Comparison of ENCODE assay signal across 14 mouse cellular contexts in genomic region chr2:106318695-106319266, GRCm38 (mm10).
DNase-seq lines count a peak whose midpoint lies in the region; ATAC-seq and TF ChIP-seq lines count a peak whose summit lies in the region.
"Had no signal": no experiment of that assay in that cellular context is flagged by ENCODE, and none has a peak within 500 bp of the region (broad histone marks: within the 10 kb centered on the region; RNA-seq: fewer than 3 reads in every experiment).

No protein-coding gene starts in this region.

- peak; percentile 29 for TF ChIP-seq CTCF in lung, embryonic 14.5 days (IDR thresholded peaks at IDR 0.05; ENCODE audit: low read depth)

- no peak overlapping the region for H3K4me2 ChIP-seq in embryonic facial prominence, embryonic 11.5 days (ENCODE audit: low read depth, low read length)
- no peak overlapping the region for H3K4me2 ChIP-seq in lung, embryonic 14.5 days
- H3K4me2 ChIP-seq in forebrain, embryonic 16.5 days (ENCODE audit: low read length): no peak overlapping the region
- H3K4me2 ChIP-seq: liver, embryonic 15.5 days had no signal

- peak; percentile 36 for DNase-seq in embryonic facial prominence, embryonic 11.5 days (ENCODE audit: low spot score)
- DNase-seq in embryonic facial prominence, embryonic 10.5 days (ENCODE audit: low spot score): no peak
- peak; percentile 53 for DNase-seq in lung, embryonic 14.5 days
- no peak for DNase-seq in lung, postnatal 14 days
- peak; percentile 84 for DNase-seq in retina, embryonic 14.5 days (ENCODE audit: low spot score)
- DNase-seq in heart, postnatal 14 days: no peak
- DNase-seq: adrenal gland, postnatal 10 days; kidney, adult 11 months had no signal

- H3K9me3 ChIP-seq in embryonic facial prominence, embryonic 11.5 days (replicated peaks; ENCODE audit: control insufficient read depth, low read length): no peaks in the 10 kb centered on the region
- H3K9me3 ChIP-seq in embryonic facial prominence, embryonic 10.5 days: no peaks in the 10 kb centered on the region
- H3K9me3 ChIP-seq in lung, embryonic 14.5 days (ENCODE audit: low read depth, low read length): no peaks in the 10 kb centered on the region
- no peaks in the 10 kb centered on the region for H3K9me3 ChIP-seq in forebrain, embryonic 16.5 days (ENCODE audit: control insufficient read depth, low read length)
- H3K9me3 ChIP-seq: heart, embryonic 10.5 days; liver, embryonic 15.5 days had no signal

- intact Hi-C loops in heart, postnatal 14 days (cut with DNase I): no loop called here

- H3K4me3 ChIP-seq in embryonic facial prominence, embryonic 11.5 days (ENCODE audit: low read depth, low read length): no peak overlapping the region
- no peak overlapping the region for H3K4me3 ChIP-seq in embryonic facial prominence, embryonic 10.5 days
- H3K4me3 ChIP-seq in lung, embryonic 14.5 days (ENCODE audit: low read depth, low read length): no peak overlapping the region
- H3K4me3 ChIP-seq in forebrain, embryonic 16.5 days (replicated peaks; ENCODE audit: low read length): no peak overlapping the region
- H3K4me3 ChIP-seq: heart, embryonic 10.5 days; liver, embryonic 15.5 days; megakaryocyte, embryonic 14.5 days had no signal

- 84% methylated on average over 3 of the region's 3 CpGs for WGBS in embryonic facial prominence, embryonic 11.5 days
- WGBS in embryonic facial prominence, embryonic 10.5 days: 88% methylated on average over 3 of the region's 3 CpGs
- WGBS in lung, embryonic 14.5 days: 57% methylated on average over 3 of the region's 3 CpGs
- 71% methylated on average over 3 of the region's 3 CpGs for WGBS in forebrain, embryonic 16.5 days

- H3K4me1 ChIP-seq in embryonic facial prominence, embryonic 11.5 days (ENCODE audit: control insufficient read depth, insufficient read depth, low read length): no peaks in the 10 kb centered on the region
- no peaks in the 10 kb centered on the region for H3K4me1 ChIP-seq in embryonic facial prominence, embryonic 10.5 days
- H3K4me1 ChIP-seq in lung, embryonic 14.5 days (ENCODE audit: insufficient read depth): no peaks in the 10 kb centered on the region
- no peaks in the 10 kb centered on the region for H3K4me1 ChIP-seq in forebrain, embryonic 16.5 days (replicated peaks; ENCODE audit: control insufficient read depth, insufficient read depth, low read length)
- H3K4me1 ChIP-seq: heart, embryonic 10.5 days; liver, embryonic 15.5 days; megakaryocyte, embryonic 14.5 days had no signal

- no peak overlapping the region for H3K9ac ChIP-seq in embryonic facial prominence, embryonic 11.5 days (replicated peaks; ENCODE audit: low read length)
- no peak overlapping the region for H3K9ac ChIP-seq in lung, embryonic 14.5 days
- no peak overlapping the region for H3K9ac ChIP-seq in forebrain, embryonic 16.5 days (replicated peaks; ENCODE audit: low read depth, low read length)
- H3K9ac ChIP-seq: liver, embryonic 15.5 days had no signal

- H3K27me3 ChIP-seq in embryonic facial prominence, embryonic 11.5 days (ENCODE audit: control insufficient read depth, insufficient read depth, low read length): no peaks in the 10 kb centered on the region
- H3K27me3 ChIP-seq in embryonic facial prominence, embryonic 10.5 days (replicated peaks; ENCODE audit: low read depth, poor library complexity, severe bottlenecking): no peaks in the 10 kb centered on the region
- H3K27me3 ChIP-seq in lung, embryonic 14.5 days (ENCODE audit: insufficient read depth, low read length): no peaks in the 10 kb centered on the region
- H3K27me3 ChIP-seq in forebrain, embryonic 16.5 days (replicated peaks; ENCODE audit: control insufficient read depth, insufficient read depth, low read length): no peaks in the 10 kb centered on the region
- H3K27me3 ChIP-seq: liver, embryonic 15.5 days; megakaryocyte, embryonic 14.5 days; Patski had no signal

- no peak overlapping the region for H3K27ac ChIP-seq in embryonic facial prominence, embryonic 11.5 days (replicated peaks; ENCODE audit: low read depth, low read length)
- H3K27ac ChIP-seq in embryonic facial prominence, embryonic 10.5 days (replicated peaks): no peak overlapping the region
- H3K27ac ChIP-seq in lung, embryonic 14.5 days (ENCODE audit: low read depth): no peak overlapping the region
- no peak overlapping the region for H3K27ac ChIP-seq in forebrain, embryonic 16.5 days (ENCODE audit: low read length)
- H3K27ac ChIP-seq: heart, embryonic 10.5 days; liver, embryonic 15.5 days had no signal

- H3K36me3 ChIP-seq in embryonic facial prominence, embryonic 11.5 days (replicated peaks; ENCODE audit: control insufficient read depth, insufficient read depth, low read depth, low read length): no peaks in the 10 kb centered on the region
- no peaks in the 10 kb centered on the region for H3K36me3 ChIP-seq in embryonic facial prominence, embryonic 10.5 days (replicated peaks)
- no peaks in the 10 kb centered on the region for H3K36me3 ChIP-seq in lung, embryonic 14.5 days (ENCODE audit: insufficient read depth)
- no peaks in the 10 kb centered on the region for H3K36me3 ChIP-seq in forebrain, embryonic 16.5 days (ENCODE audit: control insufficient read depth, insufficient read depth)
- H3K36me3 ChIP-seq: heart, embryonic 10.5 days; liver, embryonic 15.5 days had no signal

- no peak for ATAC-seq in embryonic facial prominence, embryonic 11.5 days (replicated peaks; ENCODE audit: insufficient number of reproducible peaks, low FRiP score, low TSS enrichment, low read depth)
- ATAC-seq in lung, embryonic 14.5 days (ENCODE audit: insufficient read depth): no peak
- peak; percentile 72 for ATAC-seq in forebrain, embryonic 16.5 days
- no peak for ATAC-seq in megakaryocyte progenitor cell, adult 5-6 weeks (replicated peaks; ENCODE audit: poor library complexity)
- ATAC-seq: Patski had no signal

Comparison
In these comparisons a context has a peak if more than half of its experiments do, and no peak if none do; other contexts are left out.
1. DNase-seq: peak in embryonic facial prominence, embryonic 11.5 days (single experiment), lung, embryonic 14.5 days (single experiment) and retina, embryonic 14.5 days (single experiment); none in embryonic facial prominence, embryonic 10.5 days (single experiment), lung, postnatal 14 days (single experiment) and heart, postnatal 14 days (0 of 2).